Mouse (Mus musculus) adrenal gland, adult 8-10 months (tissue): ENCODE data around the gene Noto. TPM values are rescaled to one million over a fixed set of nuclear protein-coding genes. Genes with fewer than 3 reads are reported as not detected.
A peak's percentile ranks its signal among the peaks of the same experiment; 100 is the strongest.

ENCODE experiments used
- DNase-seq: peaks from one replicate; pipeline ENCODE4 v3.0.0; 2022
- total RNA-seq, 4 experiments: library from RNA; stranded (reverse); gene quantifications; 2 replicates each; pipeline ENCODE4 v1.2.4; 2022

Gene Noto
- not detected for total RNA-seq

- DNase-seq: no peak
Observed at GRCm38 (mm10) chr6:85423836-85424379, at the start of gene Noto. Gene Noto, plus strand, starts transcription at chr6:85423886.

DNA sequence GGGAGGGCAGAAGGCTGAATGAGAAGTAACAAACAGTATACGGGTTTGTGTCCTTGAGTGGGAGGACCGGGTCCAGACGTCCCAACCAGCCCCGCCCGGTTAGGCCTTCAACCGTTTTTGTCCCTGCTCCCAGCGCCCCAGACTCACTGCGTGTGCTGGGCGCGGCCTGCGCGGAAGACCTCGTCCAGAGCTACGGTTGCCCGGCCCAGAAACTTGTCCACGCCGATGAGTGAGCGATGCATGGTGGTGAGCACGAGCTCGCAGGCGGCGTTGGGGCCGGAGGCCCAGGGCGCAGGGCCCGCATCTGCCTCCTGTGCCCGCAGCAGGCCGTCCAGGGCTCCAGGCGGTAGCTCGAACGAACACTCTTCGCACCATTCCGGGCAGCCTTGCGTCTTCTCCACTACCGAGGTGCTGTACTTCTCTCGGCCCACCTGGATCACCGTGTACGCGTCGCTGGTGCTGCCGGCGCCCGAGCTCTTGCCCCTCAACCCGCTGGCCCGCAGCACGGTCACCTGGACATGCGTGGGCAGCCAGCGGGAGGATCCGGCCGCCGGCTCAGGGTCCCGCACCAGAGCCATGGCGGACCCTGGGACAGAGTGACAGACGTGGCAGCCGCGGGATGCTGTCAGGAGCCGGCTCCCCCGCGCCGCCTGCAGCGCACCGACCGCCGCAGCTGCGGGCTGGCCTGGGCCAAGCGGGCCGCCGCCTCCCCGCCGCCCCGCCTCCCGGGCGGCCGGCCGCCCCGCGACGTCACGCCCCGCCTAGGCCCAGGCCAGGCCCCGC is 49.5 kb upstream of the Noto start, which contains the start of gene Rab11fip5:
Gene Rab11fip5, minus strand, starts transcription at position 684 of the 783 bp plus-strand sequence.
- no peak for DNase-seq

DNA sequence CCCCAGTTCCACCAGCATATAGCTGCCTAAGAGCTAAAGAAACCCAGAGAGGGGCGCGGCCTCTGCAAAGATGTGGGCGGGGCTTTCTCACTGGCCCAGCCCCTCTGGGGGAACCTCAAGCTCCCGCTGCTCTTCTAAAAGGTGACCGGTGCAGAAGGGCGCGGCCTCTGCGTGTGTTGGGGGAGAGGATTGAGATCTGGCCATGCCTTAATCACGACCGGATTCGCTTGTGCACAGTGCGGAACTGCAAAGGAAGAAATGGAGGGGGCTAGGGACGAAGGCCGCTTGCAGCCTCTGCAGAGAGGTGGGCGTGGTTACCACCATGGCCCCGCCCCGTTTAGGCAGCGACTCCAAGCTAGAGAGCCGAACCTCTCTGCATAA is 49.0 kb upstream of the Noto start:
- DNase-seq: peak; percentile 93

DNA sequence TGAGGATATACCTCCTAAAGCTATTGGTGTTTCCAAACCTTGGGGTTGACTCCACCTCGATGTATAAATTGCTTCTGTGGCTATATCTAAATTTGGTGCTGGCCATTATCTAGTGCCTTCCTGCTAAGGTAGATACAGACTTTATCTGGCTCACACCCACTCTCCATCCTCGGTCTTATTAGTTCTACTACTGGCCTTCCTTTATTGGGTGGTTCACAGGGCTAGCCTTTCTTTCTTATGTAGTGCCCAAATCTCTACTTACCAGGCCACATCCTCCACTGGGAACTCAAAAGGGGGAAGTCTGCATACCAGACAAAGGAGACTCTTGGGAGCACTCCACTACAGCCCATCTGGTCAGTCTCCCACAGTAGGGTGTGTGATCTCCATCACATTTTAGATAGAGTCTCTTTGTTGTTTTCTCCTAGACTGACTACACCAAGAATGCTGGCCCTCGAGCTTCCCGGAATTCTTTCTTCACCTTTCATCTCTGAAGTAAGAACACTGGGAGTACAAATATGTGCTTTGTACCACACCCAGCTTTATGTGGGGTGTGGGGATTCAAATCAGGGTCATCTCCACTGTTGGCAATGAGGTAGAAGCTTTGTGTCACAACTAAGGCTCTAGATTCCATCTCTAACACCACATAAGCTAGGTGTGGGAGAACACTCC is 46.5 kb upstream of the Noto start:
- DNase-seq: no peak

DNA sequence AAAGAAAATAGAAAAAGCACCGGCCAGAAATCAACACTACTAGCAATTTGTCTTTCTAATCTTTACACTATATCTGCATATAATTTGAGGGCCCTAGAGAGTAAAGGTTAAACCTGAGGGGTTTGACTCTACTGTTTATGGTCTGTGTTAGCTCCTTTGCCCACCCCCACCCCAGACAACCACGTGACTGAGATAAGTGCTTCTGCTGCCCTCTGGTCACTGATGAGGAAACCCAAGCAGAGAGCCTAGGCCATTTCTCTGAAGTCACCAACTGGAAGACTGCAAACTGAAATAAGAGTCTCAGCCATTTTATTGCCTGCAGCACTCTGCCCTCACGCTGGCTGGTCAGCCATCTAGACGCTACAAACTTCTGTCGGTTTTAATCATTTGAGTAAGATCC is 45.8 kb upstream of the Noto start:
- no peak for DNase-seq

DNA sequence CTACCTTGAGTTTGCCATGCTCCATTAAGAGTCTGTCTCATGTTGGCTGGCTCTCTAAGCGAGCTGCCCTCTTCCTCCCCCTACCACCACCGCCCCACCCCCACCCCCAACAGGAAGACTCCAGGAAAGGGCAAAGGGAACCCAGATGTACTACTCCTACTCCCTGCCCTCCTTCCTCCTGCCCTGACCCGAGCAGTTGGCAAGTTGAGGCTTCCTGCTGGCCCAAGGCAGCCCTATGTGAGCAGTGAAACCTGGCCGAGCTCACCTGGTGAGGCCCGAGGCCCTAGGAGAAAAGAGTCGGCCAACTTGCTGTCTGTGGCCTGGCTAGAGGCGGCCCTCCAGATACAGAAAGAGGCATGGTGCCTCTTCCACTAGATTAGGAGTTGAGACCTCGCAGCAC is 45.1 kb upstream of the Noto start:
- no peak for DNase-seq

DNA sequence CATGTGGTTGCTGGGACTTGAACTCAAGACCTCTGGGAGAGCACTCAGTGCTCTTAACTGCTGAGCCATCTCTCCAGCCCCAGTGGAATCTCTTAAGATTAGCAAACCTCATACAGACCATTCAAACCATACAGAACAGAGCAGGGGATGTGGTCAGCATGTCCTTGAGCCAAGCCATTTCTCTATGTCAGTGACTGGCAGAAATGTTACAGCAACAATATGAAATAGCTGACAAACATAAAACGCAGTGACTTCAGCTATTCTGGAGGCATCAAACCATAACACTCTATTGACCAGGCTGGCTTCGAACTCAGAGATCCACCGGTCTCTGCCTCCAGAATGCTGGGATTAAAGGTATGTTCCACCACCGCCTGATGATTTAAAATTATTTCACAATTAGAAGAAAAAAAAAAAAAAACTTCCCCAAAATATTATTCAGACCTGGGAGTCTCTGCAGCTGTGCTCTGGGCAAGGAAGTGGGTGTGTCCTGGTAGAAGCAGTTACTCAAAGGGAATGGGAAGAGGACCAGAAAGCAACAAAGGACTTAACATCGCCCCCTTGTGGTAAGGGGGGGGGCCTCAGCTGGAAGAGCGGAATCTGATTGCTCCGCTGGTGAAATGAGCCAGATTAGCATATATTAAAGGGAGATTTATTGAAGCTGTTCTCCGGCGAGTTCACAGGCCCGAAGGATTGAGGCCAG is 43.3 kb upstream of the Noto start:
- peak; percentile 73 for DNase-seq

GRCm38 (mm10) chr6:85380901-85381647 is 42.6 kb upstream of the Noto start:
- no peak for DNase-seq

GRCm38 (mm10) chr6:85381648-85382020 is 42.1 kb upstream of the Noto start:
- no peak for DNase-seq

GRCm38 (mm10) chr6:85382791-85383190 is 40.9 kb upstream of the Noto start:
- DNase-seq: no peak

DNA sequence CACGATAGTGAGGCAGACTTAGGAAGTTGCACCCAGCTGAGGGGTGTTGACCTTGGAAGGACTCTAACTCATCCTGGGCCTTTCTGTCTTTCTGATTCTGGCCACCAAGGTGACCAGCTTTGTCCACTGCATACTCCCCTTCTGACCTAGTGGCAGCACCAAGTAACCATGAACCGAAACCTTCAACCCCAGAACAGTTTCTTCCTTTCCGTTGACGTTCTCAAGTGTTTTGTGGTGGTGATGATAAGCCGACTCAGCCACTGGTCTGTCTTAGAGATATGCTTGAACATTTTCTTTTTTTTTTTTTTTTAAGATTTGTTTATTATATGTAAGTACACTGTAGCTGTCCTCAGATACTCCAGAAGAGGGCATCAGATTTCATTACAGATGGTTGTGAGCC is 35.1 kb upstream of the Noto start:
- DNase-seq: no peak

GRCm38 (mm10) chr6:85391803-85392202 is 31.9 kb upstream of the Noto start:
- DNase-seq: no peak

- DNase-seq: no peak
Observed at GRCm38 (mm10) chr6:85395360-85395759, 28.3 kb upstream of the Noto start.

GRCm38 (mm10) chr6:85397165-85397564 is 26.5 kb upstream of the Noto start:
- peak; percentile 24 for DNase-seq

GRCm38 (mm10) chr6:85399715-85400114 is 24.0 kb upstream of the Noto start:
- DNase-seq: no peak

- no peak for DNase-seq
Observed at GRCm38 (mm10) chr6:85402613-85403012, 21.1 kb upstream of the Noto start.

GRCm38 (mm10) chr6:85403039-85403438 is 20.6 kb upstream of the Noto start:
- no peak for DNase-seq

DNA sequence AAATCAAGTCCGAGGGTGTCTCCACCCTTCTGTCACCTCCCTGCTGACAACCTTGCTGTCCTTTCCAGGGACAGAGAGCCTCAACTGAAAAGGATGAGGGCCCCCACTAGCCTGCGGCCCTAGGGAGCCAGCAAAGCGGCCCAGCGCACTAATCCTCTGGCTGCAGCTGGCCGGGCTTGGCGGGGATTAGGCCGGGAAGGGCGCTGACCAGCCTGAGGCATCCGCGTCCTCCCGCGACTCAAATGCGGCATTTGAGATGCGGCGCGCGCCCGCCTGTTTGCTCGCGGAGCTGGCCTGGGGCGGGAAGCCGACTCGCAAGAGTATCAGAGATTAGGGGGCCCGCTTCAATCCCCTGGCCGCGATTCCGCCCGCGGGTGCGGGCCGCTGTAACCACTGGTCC is 14.7 kb upstream of the Noto start:
- DNase-seq: no peak

DNA sequence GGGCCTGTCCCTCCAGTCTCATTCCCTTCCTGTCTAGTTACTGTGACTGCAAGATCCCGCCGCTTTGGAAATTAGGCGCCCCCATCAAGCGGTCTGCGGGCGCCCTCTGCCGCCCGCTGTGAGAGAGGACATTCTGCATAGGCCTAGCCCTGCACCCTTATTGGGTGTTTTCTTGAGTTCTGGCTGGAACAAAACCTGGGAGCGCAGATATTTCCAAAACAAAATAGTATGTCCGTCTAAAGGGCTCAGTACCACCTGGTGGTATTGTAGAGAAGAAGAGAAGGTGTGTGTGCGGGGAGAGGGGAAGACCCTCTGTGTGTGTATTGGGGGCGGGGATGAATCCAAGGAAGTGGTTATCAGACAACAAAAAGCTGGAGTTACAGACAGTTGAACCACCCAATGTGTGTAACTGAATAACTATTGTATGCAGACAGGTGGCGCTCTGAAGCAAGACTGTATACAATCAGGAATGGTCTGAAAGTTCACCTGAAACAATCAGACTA is 12.9 kb upstream of the Noto start:
- no peak for DNase-seq

DNA sequence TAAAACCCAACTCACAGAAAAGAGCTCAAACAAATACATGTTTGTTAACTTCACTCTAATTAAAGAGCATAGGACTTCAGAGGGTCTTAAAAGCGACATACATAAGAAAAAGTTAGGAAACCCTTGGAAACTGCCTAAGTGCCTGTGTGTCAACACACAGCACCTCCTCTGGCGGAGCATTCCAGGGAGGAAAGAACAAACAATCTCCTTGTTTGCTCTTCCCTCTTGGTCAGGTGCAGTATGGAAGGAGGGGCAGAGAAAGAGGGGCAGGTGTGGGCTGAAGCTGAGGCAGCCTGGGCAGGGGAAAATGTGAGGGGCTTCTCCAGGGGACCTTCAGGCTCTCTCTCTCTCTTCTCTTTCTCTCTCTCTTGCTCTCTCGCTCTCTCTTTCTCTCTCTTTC is 7.9 kb upstream of the Noto start:
- no peak for DNase-seq

GRCm38 (mm10) chr6:85419150-85419549 is 4.5 kb upstream of the Noto start:
- no peak for DNase-seq

- DNase-seq: no peak
Observed at GRCm38 (mm10) chr6:85431274-85431841, 7.7 kb downstream of the Noto start.
